8 mouse cellular contexts compared by ENCODE assay signal in genomic region chr16:94724061-94724596, GRCm38 (mm10).
DNase-seq lines count a peak whose midpoint lies in the region; ATAC-seq and TF ChIP-seq lines count a peak whose summit lies in the region.

No protein-coding gene starts in this region.

- peak overlapping the region; percentile 45 to 53 for H3K4me3 ChIP-seq in heart, embryonic 14.5 days (ENCODE audit: control insufficient read depth in 1 of 2, insufficient read depth in 1 of 2, low read depth in 1 of 2, low read length in 2 of 2)
- peak overlapping the region; percentile 38 for H3K4me3 ChIP-seq in kidney, postnatal 0 days (replicated peaks; ENCODE audit: low read depth, low read length)
- H3K4me3 ChIP-seq in liver, adult 2 months (ENCODE audit: insufficient read depth, low read depth, low read length) = peak overlapping the region; percentile 41

- DNase-seq in CD4-positive helper T cell, adult 2 months (ENCODE audit: low read depth, low spot score) = peak; percentile 93
- DNase-seq in brain, embryonic 14.5 days (ENCODE audit: low read depth) = peak; percentile 97
- peak; percentile 67 for DNase-seq in fibroblast of lung, adult 2 months (ENCODE audit: low read depth)
- peak; percentile 85 for DNase-seq in kidney, postnatal 0 days (ENCODE audit: low spot score)
- DNase-seq in liver, adult 2 months (ENCODE audit: extremely low read depth, low read depth, low spot score) = peak; percentile 64
- DNase-seq in monocyte, adult 2 months (ENCODE audit: low read depth in 1 of 2, low spot score in 2 of 2) = peak; percentile 36 to 58
- peak; percentile 65 to 69 for DNase-seq in spleen, postnatal 36 days (ENCODE audit: low spot score in 2 of 2)

- H3K27me3 ChIP-seq in heart, embryonic 14.5 days (ENCODE audit: control insufficient read depth, insufficient read depth, low read length) = no peaks in the 10 kb centered on the region
- H3K27me3 ChIP-seq in kidney, postnatal 0 days (ENCODE audit: insufficient read depth, low read length) = no peaks in the 10 kb centered on the region
- no peaks in the 10 kb centered on the region for H3K27me3 ChIP-seq in liver, adult 2 months (ENCODE audit: control insufficient read depth, insufficient read depth, low read length)

- H3K9ac ChIP-seq in heart, embryonic 14.5 days (ENCODE audit: low read length) = peak overlapping the region; percentile 78
- H3K9ac ChIP-seq in kidney, postnatal 0 days (ENCODE audit: low read depth, low read length) = peak overlapping the region; percentile 49
- H3K9ac ChIP-seq in liver, adult 2 months (ENCODE audit: low read depth, low read length) = no peak overlapping the region

- H3K4me2 ChIP-seq in heart, embryonic 14.5 days (ENCODE audit: low read length) = peak overlapping the region; percentile 91
- peak overlapping the region; percentile 79 for H3K4me2 ChIP-seq in kidney, postnatal 0 days (ENCODE audit: low read length)

- no peaks in the 10 kb centered on the region for H3K36me3 ChIP-seq in heart, embryonic 14.5 days (ENCODE audit: control insufficient read depth, insufficient read depth, low read length)
- no peaks in the 10 kb centered on the region for H3K36me3 ChIP-seq in kidney, postnatal 0 days (ENCODE audit: insufficient read depth, low read length)
- H3K36me3 ChIP-seq in liver, adult 2 months (ENCODE audit: control insufficient read depth, insufficient read depth, low read length) = no peaks in the 10 kb centered on the region

- TF ChIP-seq CTCF in brain, embryonic 14.5 days (IDR thresholded peaks at IDR 0.05; ENCODE audit: borderline replicate concordance, extremely low read depth, insufficient read depth, insufficient read length) = no peak
- TF ChIP-seq CTCF in kidney, postnatal 0 days (IDR thresholded peaks at IDR 0.05; ENCODE audit: low read depth) = peak; percentile 34; the same call in 1 of the 2 replicates
- no peak for TF ChIP-seq CTCF in liver, adult 2 months (IDR thresholded peaks at IDR 0.05; ENCODE audit: low read depth, low read length)

- no peaks in the 10 kb centered on the region for H3K79me2 ChIP-seq in liver, adult 2 months (ENCODE audit: control insufficient read depth, insufficient read depth, low read length)

- peaks cover 26 to 28% of the 10 kb centered on the region in 2 experiments for H3K4me1 ChIP-seq in heart, embryonic 14.5 days (ENCODE audit: control insufficient read depth in 2 of 2, insufficient read depth in 2 of 2, low read length in 2 of 2)
- 0 out of 2 replicates have a peak, but pooled peaks cover 6% of the 10 kb centered on the region for H3K4me1 ChIP-seq in kidney, postnatal 0 days (replicated peaks; ENCODE audit: insufficient read depth, low read length)
- H3K4me1 ChIP-seq in liver, adult 2 months (ENCODE audit: control insufficient read depth, insufficient read depth, low read length) = peaks cover 2% of the 10 kb centered on the region; the same call in 1 of the 2 replicates

- no peaks in the 10 kb centered on the region for H3K9me3 ChIP-seq in heart, embryonic 14.5 days (ENCODE audit: control insufficient read depth, low read length)
- no peaks in the 10 kb centered on the region for H3K9me3 ChIP-seq in kidney, postnatal 0 days (replicated peaks; ENCODE audit: low read length)

- peak; percentile 63 for ATAC-seq in heart, embryonic 14.5 days (ENCODE audit: insufficient number of reproducible peaks, insufficient read depth, low FRiP score, low read depth)
- ATAC-seq in kidney, postnatal 0 days (replicated peaks; ENCODE audit: low FRiP score, low read depth) = peak; percentile 89

- peak overlapping the region; percentile 93 to 99 for H3K27ac ChIP-seq in heart, embryonic 14.5 days (replicated peaks in 1 of 2; ENCODE audit: control insufficient read depth in 1 of 2, insufficient read depth in 1 of 2, low read depth in 2 of 2, low read length in 2 of 2)
- peak overlapping the region; percentile 72 for H3K27ac ChIP-seq in kidney, postnatal 0 days
- H3K27ac ChIP-seq in liver, adult 2 months (replicated peaks; ENCODE audit: insufficient read depth, low read depth, low read length) = no peak overlapping the region

- under 1% methylated on average over 23 of the region's 23 CpGs for WGBS in heart, embryonic 14.5 days
- under 1% methylated on average over 23 of the region's 23 CpGs for WGBS in kidney, postnatal 0 days
- 1% methylated on average over 23 of the region's 23 CpGs for WGBS in liver, adult 2 months

- peak; percentile 69; the same call in 1 of the 2 replicates for TF ChIP-seq POLR2A in brain, embryonic 14.5 days (IDR thresholded peaks at IDR 0.05; ENCODE audit: borderline replicate concordance, extremely low read depth, insufficient read depth, insufficient read length, poor library complexity, severe bottlenecking)
- no peak for TF ChIP-seq POLR2A in liver, adult 2 months (IDR thresholded peaks at IDR 0.05; ENCODE audit: extremely low read depth, insufficient read depth, low read length)

Comparison
In these comparisons a context has a peak if more than half of its experiments do, and no peak if none do; other contexts are left out.
1. DNase-seq: peak in every context shown above with its lines; median percentile 97 in brain, embryonic 14.5 days; 93 in CD4-positive helper T cell, adult 2 months; 85 in kidney, postnatal 0 days; 67 in fibroblast of lung, adult 2 months; 67 in spleen, postnatal 36 days; 64 in liver, adult 2 months; 47 in monocyte, adult 2 months.